Mouse (Mus musculus) megakaryocyte-erythroid progenitor cell, adult 5-6 weeks (primary cell): Measurements from ENCODE around the gene Cox6b1. TPM values are rescaled to one million over a fixed set of nuclear protein-coding genes. Genes with fewer than 3 reads are reported as not detected.

Experiments used
- ATAC-seq: replicated peaks from 2 replicates; pipeline ENCODE4 v1.8.0; 2016; ENCODE audit warnings: mild to moderate bottlenecking, inconsistent platforms; ENCODE audit not compliant: severe bottlenecking, poor library complexity, low FRiP score, low TSS enrichment
- total RNA-seq, 2 experiments: library from RNA; stranded (forward) in 1 of 2; stranded (reverse) in 1 of 2; fragments of 200-1000, 215-1000 nt in 1 of 2; fragments of >200 nt in 1 of 2; fragmentation: Nextera tagmentation in 1 of 2; gene quantifications; 2 replicates each; pipeline ENCODE4 v1.2.3; 2014 to 2017

Gene Cox6b1
- 569 and 755 TPM in 2 replicates for total RNA-seq (2014; fragmentation: Nextera tagmentation)
- total RNA-seq (2017): 427 and 665 TPM in 2 replicates

GRCm38 (mm10) chr7:30625530-30626384, at the start of gene Cox6b1:
Cox6b1 (minus strand) TSS chr7:30626151.
- peak; percentile 96 for ATAC-seq

DNA sequence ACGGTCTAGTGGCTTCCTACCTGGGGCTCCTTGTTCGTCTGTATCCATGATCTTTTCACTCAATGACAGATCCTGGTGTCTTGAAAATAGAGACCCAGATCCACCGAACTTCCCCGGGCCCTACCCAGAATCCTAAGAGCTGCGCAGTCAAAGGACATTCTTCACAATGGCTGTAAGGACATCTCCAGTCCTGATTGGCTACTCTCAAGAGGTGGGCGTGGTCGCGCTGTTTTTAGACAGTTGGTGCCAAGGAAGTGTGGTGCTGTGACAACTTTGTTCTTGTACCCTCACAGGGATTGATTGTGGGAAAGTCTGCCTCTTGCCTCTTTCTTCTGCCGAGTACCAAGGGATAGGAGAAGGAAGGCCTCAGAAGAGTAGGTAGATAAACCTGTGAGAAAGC, 45.5 kb upstream of the Cox6b1 start, which contains the start of gene Pmis2:
Gene Pmis2 (minus strand): TSS at position 126 of the 400 bp plus-strand sequence.
- no peak for ATAC-seq

GRCm38 (mm10) chr7:30669229-30669628, 43.3 kb upstream of the Cox6b1 start:
- peak; percentile 55 for ATAC-seq

GRCm38 (mm10) chr7:30665321-30665720, 39.4 kb upstream of the Cox6b1 start:
- no peak for ATAC-seq

DNA sequence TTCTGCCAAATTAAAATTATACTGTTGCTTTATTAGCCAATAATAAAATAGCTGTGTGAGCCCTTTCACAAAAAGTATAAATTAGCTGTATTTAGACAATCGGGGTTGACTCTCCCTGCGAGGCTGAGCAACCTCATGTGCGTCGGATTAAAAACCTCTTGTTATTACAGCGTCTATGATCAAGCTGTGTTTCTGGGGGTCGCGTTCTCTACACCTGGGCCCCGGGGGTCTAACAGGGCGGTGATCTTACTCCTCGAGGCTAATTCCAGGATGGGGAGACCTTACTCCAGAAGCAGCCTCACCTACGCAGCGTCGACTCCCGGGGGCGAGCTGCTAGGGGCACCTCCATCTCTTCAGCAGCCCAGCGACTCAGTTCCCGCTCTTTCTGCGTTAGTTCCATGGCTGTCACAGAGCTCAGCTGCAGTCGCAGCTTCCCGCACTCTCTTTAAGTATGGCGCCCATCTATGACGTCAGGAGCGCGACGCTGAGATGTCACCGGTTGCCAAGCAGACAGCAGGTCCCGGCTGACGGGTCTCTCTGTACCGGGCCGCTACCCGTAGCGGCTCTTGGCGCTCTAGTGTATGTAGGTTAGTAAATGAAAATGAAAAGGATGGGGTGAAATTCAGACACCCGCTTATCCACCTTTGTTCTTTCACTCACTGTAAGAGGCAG, 38.7 kb upstream of the Cox6b1 start, which contains the start of gene Haus5:
Gene Haus5 (minus strand): TSS at position 466 of the 672 bp plus-strand sequence.
- peak; percentile 98 for ATAC-seq

DNA sequence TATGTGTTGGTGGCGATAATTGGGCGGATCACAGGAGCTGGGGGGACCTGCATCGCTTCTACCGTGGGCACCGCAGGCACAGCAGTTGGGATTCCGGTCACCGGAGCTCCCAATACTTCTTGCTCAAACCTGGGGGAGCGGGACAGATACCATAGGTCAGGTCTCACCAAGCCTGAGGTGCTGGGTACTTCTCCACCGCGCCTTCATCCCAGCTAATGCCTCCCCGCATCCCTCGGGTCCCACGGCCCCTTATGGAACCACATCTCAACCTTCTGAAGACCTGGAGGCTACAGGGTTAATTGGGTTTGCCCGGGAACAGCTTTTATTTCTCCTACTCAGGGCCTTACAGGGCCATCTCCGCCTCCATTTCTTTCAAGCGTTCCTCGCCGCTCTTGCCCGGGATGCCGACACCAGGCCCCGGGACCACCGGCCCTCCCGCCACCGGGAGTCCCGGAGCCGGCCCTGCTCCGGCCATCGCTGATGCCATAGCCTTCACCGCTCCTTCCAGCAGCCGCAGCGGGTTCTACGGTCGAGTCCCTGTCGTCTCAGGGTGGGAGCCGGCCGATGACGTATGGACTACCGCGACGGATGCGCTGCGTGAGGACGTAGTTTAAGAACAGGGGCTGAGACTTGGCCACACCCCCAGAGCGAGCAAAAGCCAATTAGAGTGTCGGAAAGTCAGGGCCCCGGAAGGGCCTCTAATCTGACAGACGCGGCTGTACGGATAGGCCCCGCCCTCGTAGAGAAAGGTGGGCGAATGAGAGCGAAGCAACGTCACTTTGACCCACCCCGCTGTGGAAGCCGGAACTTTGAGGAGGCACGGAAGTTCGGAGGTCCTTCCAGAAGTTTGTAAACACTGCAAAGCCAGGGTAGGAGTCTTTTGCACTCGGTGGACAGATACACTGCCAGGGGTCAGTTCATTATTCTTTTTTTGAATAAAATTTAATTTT, 23.9 kb upstream of the Cox6b1 start, which contains the start of gene Rbm42:
Gene Rbm42 (minus strand): TSS at position 727 of the 950 bp plus-strand sequence.
- peak; percentile 100 for ATAC-seq

DNA sequence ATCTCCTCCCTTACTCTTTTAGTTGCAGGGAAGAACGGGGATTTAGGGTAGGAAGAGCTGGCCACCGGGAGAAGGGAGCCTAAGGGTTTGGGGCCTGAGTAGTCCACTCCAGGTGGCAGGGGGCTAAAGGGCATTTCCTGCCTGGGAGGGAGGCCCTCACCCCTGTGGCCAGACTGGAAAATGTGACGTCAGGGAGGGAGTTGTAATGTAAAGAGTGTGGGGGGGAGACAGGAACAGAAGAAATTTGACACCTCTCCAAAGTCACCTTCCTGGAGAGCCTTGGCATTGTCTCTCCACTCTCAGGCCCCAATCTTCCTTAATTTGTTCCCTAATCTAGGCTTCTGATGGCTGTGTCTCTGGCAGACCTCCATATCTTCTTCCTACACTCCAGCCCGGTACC, 13.1 kb upstream of the Cox6b1 start:
- ATAC-seq: no peak

DNA sequence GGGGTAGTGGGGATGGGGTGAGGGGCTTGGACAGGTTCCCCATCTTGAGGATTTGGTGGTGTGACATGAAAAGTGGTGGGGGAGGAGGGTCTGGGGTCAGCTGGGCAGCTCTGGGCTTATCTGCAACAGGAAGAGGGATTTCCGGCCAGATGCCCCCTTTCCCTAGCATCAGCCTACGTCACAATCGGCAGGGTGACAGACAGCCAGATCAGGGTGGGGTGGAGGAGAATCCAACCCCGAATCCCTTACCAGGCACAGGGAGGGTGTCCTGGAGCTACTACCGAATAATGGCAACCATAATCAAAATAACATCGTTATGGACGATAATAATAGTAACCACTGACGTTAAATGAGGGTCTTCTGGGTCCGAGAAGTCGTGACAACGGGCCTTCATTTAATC, 10.4 kb upstream of the Cox6b1 start:
- ATAC-seq: no peak

DNA sequence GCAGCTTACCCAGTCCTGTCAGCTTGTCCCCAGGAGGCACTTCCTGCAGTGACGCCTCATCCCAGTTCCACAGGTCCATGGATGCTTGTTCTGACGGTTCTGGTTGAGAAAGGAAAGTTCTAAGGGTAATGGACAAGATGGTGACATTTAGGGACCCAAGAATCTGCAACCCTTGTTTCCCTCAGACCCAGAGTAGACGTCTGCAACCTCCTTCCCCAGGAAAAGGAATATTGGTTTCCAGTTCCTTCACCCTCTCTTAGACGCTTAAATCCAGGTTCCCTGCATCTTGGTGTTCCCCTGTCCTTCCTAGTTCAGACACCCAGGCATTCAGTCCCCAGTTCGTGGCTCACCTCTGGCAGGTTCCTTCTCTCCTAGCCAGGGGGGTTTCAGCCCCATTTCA, 9.8 kb upstream of the Cox6b1 start, which contains the start of gene Etv2:
Gene Etv2 (minus strand): TSS at position 101 of the 400 bp plus-strand sequence.
- no peak for ATAC-seq

- peak; percentile 81 for ATAC-seq
Observed at GRCm38 (mm10) chr7:30634621-30635020, 8.7 kb upstream of the Cox6b1 start.

DNA sequence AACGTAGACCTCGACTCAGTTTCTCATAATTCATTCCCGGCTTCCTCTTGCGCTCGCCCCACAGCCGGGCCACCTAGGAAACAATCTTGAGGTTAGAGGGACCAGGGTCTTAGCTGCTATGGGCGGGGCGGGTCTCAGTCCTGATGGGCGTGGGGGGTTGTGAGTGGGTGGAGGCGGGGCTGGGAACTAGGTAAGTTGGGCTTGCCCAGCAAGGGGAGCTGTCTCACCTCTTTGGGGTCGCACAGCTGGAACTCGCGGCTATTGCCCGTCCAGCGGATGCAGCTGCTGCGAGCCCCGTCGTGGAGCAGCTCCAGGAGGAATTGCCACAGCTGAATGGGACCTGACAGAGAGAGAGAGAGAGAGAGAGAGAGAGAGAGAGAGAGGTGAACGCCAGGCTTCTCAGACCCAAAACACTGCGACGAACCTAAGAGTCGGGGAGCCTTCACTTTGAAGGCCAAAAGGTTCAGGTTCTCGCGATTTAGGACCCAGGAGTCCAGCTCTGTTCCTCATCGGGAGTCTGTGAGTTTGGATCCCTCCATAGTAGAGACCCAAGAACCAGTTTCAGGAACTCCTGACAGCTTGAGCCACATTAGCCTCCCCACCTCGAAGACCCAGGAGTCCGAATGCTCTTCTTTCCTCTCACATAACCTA, 7.9 kb upstream of the Cox6b1 start:
- ATAC-seq: no peak

DNA sequence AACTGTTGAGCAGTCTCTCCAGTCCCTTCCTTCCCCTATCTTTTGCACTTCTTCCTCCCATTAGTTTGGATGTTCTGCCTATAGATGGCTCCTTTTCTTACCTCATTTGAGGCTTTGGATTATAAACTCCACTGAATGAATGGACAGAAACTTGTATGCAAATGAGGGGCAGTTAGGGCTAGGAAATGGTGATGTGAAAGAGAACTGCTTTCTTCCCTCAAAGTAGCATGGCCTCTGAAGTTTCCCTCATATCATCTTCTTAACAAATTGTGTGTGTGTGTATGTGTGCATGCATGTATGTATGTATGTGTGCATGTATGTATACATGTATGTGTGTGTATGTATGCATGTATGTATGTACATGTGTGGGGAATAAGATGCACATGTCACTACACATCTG, 3.1 kb upstream of the Cox6b1 start:
- ATAC-seq: no peak

DNA sequence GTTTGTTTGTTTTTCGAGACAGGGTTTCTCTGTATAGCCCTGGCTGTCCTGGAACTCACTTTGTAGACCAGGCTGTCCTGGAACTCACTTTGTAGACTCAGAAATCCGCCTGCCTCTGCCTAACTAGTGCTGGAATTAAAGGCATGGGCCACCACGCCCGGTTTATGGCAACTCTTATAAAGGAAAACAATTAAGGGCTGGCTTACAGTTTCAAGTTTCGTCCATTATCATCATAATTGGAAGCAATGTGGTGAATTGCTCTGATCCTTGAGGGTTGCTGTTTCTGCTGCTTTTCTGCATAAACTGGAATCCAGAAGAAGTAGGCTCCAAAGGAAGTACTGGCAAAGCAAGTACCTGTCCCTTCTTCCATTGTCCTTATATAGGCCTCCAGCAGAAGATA, 696 bp upstream of the Cox6b1 start:
- ATAC-seq: no peak

GRCm38 (mm10) chr7:30619202-30619601, 6.7 kb downstream of the Cox6b1 start:
- no peak for ATAC-seq

DNA sequence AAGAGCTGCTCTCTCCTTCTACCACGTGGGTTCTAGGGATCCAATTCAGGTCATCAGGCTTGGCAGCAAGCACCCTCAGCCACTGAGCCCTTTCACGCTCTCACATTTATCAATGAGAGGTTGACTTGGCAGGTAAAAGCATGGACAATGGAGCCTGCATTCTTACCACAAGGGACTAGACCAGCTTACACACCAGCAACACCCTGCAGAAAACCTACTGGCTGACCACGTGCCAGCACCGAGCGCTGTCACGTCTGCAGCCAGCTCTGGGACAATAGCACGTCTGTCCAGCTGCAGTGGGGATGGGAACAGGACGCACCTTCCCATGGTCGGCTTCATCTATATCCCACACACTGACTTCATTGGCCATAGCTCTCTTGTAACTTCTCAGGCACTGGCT, 7.3 kb downstream of the Cox6b1 start:
- ATAC-seq: no peak

DNA sequence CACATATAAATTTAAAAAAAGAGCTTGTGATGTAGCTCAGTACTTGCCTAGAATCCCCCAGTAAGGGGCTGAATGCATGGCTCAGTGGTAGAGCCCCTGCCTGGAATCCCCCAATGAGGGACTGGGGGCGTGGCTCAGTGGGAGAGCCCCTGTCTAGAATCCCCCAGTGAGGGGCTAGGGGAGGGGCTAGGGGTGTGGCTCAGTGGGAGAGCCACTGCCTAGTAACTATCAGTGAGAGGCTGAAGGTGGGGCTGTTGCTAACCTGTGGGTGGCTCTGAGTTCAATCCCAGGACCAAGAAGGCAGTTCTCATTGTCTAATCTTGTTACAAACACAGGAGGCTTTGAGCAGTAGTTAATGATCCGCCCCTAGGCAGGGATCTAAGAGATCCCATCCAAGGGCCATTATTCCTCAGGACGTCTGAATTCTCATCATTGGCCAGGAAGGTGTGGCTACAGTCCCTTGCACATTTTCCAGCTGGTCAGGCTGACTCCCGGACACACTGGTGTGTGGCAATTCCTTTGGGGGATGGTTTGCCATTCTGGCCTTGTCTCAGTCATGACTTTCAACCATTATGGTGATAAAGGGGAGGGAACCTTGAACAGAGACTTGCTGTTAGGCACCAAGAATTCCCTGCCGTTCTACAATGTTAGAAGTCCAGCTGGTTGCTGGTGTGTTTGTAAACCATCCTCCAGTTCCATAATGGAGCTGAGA, 10.7 kb downstream of the Cox6b1 start:
- 0 out of 2 replicates have a peak, but pooled peaks have one; percentile 31 for ATAC-seq

- ATAC-seq: peak; percentile 61
Observed at GRCm38 (mm10) chr7:30614454-30614853, 11.5 kb downstream of the Cox6b1 start.

DNA sequence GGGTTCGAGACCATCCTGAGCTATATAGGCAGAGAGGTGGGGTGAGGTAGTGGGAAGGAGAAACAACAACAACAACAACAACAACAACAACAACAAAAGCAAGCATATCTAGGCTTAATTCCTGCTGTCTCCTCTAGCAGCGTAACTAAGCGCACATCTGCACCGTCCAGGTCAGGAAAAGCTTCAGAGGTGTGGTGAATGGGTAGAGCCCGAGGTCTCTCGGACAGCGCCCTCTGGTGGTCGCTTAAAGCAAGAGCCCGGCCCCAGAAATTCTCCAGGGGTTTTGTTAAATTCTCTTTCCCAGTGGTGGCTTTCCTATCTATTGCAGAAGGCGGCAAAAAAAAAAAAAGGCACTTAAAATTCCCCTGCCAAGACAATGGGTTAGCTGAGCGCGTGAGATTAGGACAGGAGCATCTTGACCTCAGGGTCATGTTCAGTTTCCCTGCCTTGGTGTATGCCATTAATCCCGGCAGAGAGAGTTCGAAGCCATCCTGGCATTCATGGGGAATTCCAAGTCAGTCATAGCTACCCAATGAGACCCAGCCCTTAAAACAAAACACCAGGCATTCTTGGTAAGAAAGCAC, 12.3 kb downstream of the Cox6b1 start:
- ATAC-seq: peak; percentile 49; the same call in 1 of the 2 replicates
